Mouse (Mus musculus) layer of hippocampus, postnatal 14 days (tissue): ENCODE results near the gene Vmn2r5. TPM values are rescaled to one million over a fixed set of nuclear protein-coding genes. Genes with fewer than 3 reads are reported as not detected.
"Not testable (repeated sequence)": the region's sequence is repeated elsewhere in the genome, so short reads cannot be mapped to it uniquely, and the experiment has no call there.

Experiments
- DNase-seq, 2 experiments: peaks; one replicate each; pipeline ENCODE4 v3.0.0; 2021 to 2022; ENCODE audit warnings: low spot score in 2 of 2, mixed read lengths in 1 of 2
- long read RNA-seq, 2 experiments: library from polyadenylated mRNA; stranded (forward); transcript quantifications; one replicate each; pipeline ENCODE4 v2.0.0; 2021
- total RNA-seq, 2 experiments: library from RNA; stranded (reverse); gene quantifications; 2 replicates each; pipeline ENCODE4 v1.2.3; 2021

The Vmn2r5 gene
- not detected for total RNA-seq
- long read RNA-seq, experiment 1 = 0 reads
- long read RNA-seq, experiment 2 = 0 reads

DNA sequence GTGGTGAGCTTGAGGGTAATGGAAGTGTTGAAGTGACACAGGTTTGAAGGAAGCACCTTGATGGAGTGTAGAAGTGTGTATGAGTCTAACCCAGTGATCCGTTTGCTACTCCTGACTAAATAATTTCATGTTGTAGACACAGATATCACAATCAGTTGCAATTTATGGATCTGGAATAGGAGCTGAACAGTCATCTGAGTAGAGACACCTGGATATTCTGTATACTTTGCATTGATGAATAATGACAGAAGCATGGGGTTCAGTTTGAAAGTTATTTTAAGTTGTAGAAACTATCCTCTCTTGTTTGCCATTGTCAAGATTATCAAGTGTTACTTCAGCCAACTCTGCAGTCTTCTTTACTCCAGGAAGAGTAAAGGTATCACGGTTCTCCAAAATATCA lies at the start of gene Vmn2r5:
Vmn2r5 (minus strand) TSS at position 101 of the 400 bp plus-strand sequence.
- DNase-seq = not testable (repeated sequence)

DNA sequence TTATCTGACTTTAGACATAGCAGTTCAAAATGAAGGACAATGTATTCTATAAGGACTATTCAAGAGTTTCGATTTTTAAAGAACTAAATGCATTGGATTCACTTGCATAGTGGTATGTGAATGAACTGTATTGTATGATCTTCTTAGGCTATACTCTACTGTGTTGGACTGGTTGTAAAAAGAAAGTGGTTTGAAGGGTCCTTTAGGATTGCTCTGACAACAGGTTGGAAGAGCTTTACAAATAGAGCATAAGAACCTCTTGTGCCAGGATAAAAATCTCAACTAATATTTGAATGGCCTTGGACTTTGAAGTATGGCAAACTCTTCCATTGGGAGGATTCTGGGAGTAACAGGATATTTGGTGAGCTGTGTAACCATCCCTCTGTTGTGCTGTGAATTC lies 13.9 kb upstream of the Vmn2r5 start:
- DNase-seq = not testable (repeated sequence)

Other genes starting within 250 kb of the Vmn2r5 start
- gene Vmn2r3, start 220.1 kb downstream of the Vmn2r5 start, total RNA-seq = not detected
- not detected for gene Vmn2r4, start 94.5 kb downstream of the Vmn2r5 start, total RNA-seq
- gene Vmn2r6, start 56.0 kb upstream of the Vmn2r5 start, total RNA-seq = not detected